Mouse (Mus musculus) kidney, adult 2 months (tissue): ENCODE measurements around the gene Aoc2. TPM values are rescaled to one million over a fixed set of nuclear protein-coding genes. Genes with fewer than 3 reads are reported as not detected.

Experiments
- DNase-seq: peaks from one replicate; pipeline ENCODE4 v3.0.0; 2021
- H3K27ac ChIP-seq: fragments of 200-500 bp; 2 replicates; pipeline ENCODE4 v1.5.1; 2012; ENCODE audit warnings: low read depth, low read length, control low read depth, inconsistent platforms; ENCODE audit not compliant: insufficient read depth
- H3K27me3 ChIP-seq: fragments of 200-500 bp; replicated peaks from 2 replicates; pipeline ENCODE4 v1.6.1; 2012; ENCODE audit warnings: mild to moderate bottlenecking, moderate library complexity, low read length, inconsistent platforms; ENCODE audit not compliant: control insufficient read depth, insufficient read depth
- H3K36me3 ChIP-seq: fragments of 200-500 bp; 2 replicates; pipeline ENCODE4 v1.6.1; 2012; ENCODE audit warnings: mild to moderate bottlenecking, moderate library complexity, low read length, inconsistent platforms; ENCODE audit not compliant: control insufficient read depth, insufficient read depth
- H3K4me1 ChIP-seq: fragments of 200-500 bp; 2 replicates; pipeline ENCODE4 v1.6.1; 2011; ENCODE audit warnings: low read length; ENCODE audit not compliant: control insufficient read depth, insufficient read depth
- H3K4me3 ChIP-seq: fragments of 200-500 bp; 2 replicates; pipeline ENCODE4 v1.5.1; 2011; ENCODE audit warnings: mild to moderate bottlenecking, low read depth, low read length, control low read depth; ENCODE audit not compliant: insufficient read depth
- CTCF ChIP-seq: fragments of 200-500 bp; conservative IDR thresholded peaks from 2 replicates; pipeline ENCODE4 v1.5.1; 2011; ENCODE audit warnings: low read depth, mild to moderate bottlenecking, control low read depth, low read length, moderate library complexity, mixed read lengths; ENCODE audit not compliant: insufficient read depth, insufficient read length
- POLR2A ChIP-seq: fragments of 200-500 bp; IDR thresholded peaks from one replicate; pipeline ENCODE4 v1.6.1; 2011; ENCODE audit warnings: low read depth, low read length, control low read depth
- WGBS: fragments of 180-500 bp; shearing (Covaris S2); methylation state at CpG from one replicate; pipeline ENCODE4 v1.1.7; 2018; 5-methylcytosine and 5-hydroxymethylcytosine counted together
- polyA plus RNA-seq: library from polyadenylated mRNA; depleted of rRNA; stranded (reverse); fragments of >200 nt; gene quantifications from 2 replicates; pipeline ENCODE4 v1.2.3, GENCODE M21; 2012

Aoc2 gene
- polyA plus RNA-seq, 1 experiment, result 2.6 TPM

DNA sequence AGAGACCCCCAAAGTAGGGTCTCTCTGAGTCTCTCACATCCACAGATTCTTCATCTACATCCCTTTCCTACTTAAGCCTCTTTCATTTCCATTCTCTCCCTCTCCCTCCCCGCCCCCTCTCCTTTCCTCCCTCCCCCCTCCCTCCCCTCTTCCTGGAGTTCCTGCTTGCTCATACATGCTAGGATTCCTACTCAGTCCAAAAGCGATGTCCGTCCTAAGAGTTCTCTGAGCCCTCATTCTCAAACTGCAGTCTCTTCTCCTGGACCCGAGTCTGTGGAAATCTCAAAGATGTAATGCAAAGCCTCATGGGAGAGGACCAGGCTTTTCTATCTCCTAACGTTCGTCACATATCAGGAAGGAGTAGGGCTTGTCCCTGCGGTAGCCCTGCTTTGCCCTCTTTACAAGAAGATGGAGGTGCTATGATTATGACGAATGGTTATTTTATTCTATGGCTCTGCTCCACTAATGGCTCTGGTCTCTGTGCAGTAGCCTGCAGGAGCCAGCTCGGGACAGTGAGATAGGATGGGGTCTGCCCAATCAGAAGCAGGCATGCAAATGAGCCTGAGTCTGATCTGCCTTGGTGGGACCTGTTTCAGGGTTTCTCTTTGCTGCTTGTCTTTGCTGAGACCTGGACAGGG, 13.4 kb downstream of the Aoc2 start:
- Histone ChIP-seq H3K27ac (no peak overlapping the region), H3K4me3 (peak overlapping the region; percentile 0; the same call in 1 of the 2 replicates), H3K4me1 (0 out of 2 replicates have a peak, but pooled peaks cover 4% of the 10 kb centered on the region), H3K27me3 (no peaks in the 10 kb centered on the region), H3K36me3 (no peaks in the 10 kb centered on the region)
- TF ChIP-seq CTCF (no peak), POLR2A (no peak)
- DNase-seq, result no peak
- WGBS, result 5% methylated on average over 9 of the region's 9 CpGs

- Histone ChIP-seq H3K36me3 (no peaks in the 10 kb centered on the region), H3K27ac (no peak overlapping the region), H3K4me3 (no peak overlapping the region), H3K27me3 (no peaks in the 10 kb centered on the region), H3K4me1 (peaks cover 7% of the 10 kb centered on the region)
- no peak for TF ChIP-seq POLR2A
- TF ChIP-seq CTCF, result 0 out of 2 replicates have a peak, but pooled peaks have one; percentile 16
- WGBS, result 81% methylated on average over 10 of the region's 10 CpGs
- no peak for DNase-seq
Observed at GRCm38 (mm10) chr11:101347083-101347775, 22.4 kb downstream of the Aoc2 start.

DNA sequence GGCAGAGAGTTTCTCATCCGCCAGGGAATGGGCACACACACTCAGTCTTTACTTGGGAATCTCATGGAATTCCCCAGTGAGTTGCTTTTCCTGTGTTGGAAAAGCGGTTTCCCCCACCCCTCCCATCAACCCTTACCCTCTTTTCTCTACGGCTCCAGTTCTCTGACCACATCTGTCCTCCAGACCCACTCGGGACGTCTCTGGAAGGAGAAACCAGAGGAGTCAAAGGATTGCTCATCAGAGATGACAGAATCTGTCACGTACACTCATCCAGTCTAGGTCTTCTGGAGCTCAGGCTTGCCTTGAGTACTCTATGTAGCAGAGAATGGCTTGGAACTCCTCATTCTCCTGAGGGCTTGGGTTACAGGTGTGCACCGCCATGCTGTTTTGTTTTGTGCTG, 23.9 kb downstream of the Aoc2 start:
- WGBS, result 69% methylated on average over 7 of the region's 7 CpGs

DNA sequence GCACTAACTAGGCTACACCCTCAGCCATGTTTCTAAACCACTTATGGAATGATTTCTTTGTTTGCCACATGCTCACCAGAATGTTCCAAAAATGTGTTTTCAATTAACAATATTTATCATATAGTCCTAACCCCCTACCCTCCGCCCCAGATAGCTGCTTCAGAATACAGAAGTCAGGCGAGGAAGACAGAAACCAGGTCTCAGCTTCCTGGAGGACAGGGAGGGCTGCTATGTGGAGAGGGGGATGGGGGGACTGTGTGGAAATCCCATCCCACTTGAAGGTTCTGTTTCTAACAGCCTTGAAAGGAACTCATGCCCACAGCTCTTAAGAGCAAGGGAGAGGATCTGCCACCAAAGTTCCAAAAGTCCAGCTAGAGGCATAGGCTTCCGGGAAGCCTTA, 24.4 kb downstream of the Aoc2 start:
- no peaks in the 10 kb centered on the region for H3K36me3 ChIP-seq
- no peak overlapping the region for H3K4me3 ChIP-seq
- no peak for TF ChIP-seq CTCF
- TF ChIP-seq POLR2A, result no peak
- H3K4me1 ChIP-seq, result peaks cover 17% of the 10 kb centered on the region
- no peak for DNase-seq
- 84% methylated on average over 3 of the region's 3 CpGs for WGBS
- no peaks in the 10 kb centered on the region for H3K27me3 ChIP-seq
- no peak overlapping the region for H3K27ac ChIP-seq

More for the DNA sequence above, 23.9 kb downstream of the Aoc2 start:
- no peak for TF ChIP-seq POLR2A
- no peak for TF ChIP-seq CTCF
- Histone ChIP-seq H3K4me1 (peaks cover 12% of the 10 kb centered on the region), H3K27ac (no peak overlapping the region), H3K4me3 (no peak overlapping the region), H3K27me3 (no peaks in the 10 kb centered on the region), H3K36me3 (no peaks in the 10 kb centered on the region)
- no peak for DNase-seq

- 48% methylated on average over 11 of the region's 11 CpGs for WGBS
- H3K4me3 ChIP-seq, result no peak overlapping the region
- no peak for TF ChIP-seq CTCF
- no peak for TF ChIP-seq POLR2A
- no peaks in the 10 kb centered on the region for H3K27me3 ChIP-seq
- no peak for DNase-seq
- no peaks in the 10 kb centered on the region for H3K36me3 ChIP-seq
- H3K4me1 ChIP-seq, result peaks cover 28% of the 10 kb centered on the region
- H3K27ac ChIP-seq, result peak overlapping the region; percentile 76
Observed at GRCm38 (mm10) chr11:101351100-101351720, 26.3 kb downstream of the Aoc2 start.

DNA sequence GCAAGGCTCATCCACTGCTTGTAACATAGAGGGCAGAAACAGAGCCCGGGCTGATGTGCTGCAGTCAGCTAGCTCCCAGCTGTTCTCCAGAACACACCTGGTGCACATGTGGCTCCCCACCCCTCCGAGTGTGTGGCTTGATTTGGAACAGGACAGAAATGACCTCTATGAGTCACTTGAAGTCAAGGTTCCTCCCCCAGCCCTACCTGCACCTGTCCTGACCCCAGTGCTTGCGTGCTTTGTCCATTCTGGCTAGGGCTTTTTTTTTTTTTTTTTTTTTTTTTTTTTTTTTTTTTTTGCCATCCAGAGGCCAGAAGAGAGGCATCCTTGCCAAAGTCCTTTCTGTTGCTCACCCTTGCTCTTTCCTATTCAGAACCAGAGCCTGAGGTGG, 26.9 kb downstream of the Aoc2 start:
- Histone ChIP-seq H3K27ac (peak overlapping the region; percentile 76), H3K4me3 (no peak overlapping the region), H3K27me3 (no peaks in the 10 kb centered on the region), H3K36me3 (no peaks in the 10 kb centered on the region), H3K4me1 (peaks cover 28% of the 10 kb centered on the region)
- DNase-seq, result peak; percentile 69
- 35% methylated on average over 3 of the region's 3 CpGs for WGBS
- TF ChIP-seq POLR2A (no peak), CTCF (no peak)

GRCm38 (mm10) chr11:101353436-101353835, 28.6 kb downstream of the Aoc2 start:
- no peaks in the 10 kb centered on the region for H3K36me3 ChIP-seq
- H3K27me3 ChIP-seq, result no peaks in the 10 kb centered on the region
- H3K4me1 ChIP-seq, result peaks cover 30% of the 10 kb centered on the region
- DNase-seq, result peak; percentile 89
- H3K27ac ChIP-seq, result peak overlapping the region; percentile 95
- 40% methylated on average over 12 of the region's 12 CpGs for WGBS
- peak overlapping the region; percentile 25 for H3K4me3 ChIP-seq
- TF ChIP-seq CTCF (no peak), POLR2A (no peak)
